Mouse (Mus musculus): ENCODE measurements around the gene Hoxa1.

DNA sequence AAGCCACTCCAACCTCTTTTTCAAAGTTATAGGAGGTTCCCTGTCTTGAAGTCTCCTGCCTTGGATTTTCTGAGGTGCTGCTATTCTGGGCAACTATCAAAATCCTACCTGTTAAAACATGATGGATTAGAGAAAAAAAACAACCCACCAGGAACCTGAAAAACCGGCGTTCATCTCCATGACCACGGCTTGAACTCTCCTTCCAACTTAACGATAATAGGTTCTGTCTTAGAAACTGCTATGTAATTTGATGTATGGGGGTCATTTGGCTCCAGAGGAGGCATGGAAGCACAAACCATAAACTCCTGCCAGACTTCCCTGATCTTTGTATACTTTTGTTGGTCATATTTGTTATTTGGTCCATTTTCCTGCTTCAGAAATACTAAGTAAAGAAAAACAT lies 15.5 kb upstream of the Hoxa1 start:
- TF ChIP-seq CTCF (IDR thresholded peaks at IDR 0.05) = no peak
- no peak for TF ChIP-seq POLR2A (IDR thresholded peaks at IDR 0.05; ENCODE audit: insufficient read depth, low read depth, low read length)

All from heart, adult 2 months (tissue).